Mouse (Mus musculus): ENCODE data around the gene Siah1b. TPM values are rescaled to one million over a fixed set of nuclear protein-coding genes. Genes with fewer than 3 reads are reported as not detected.

Siah1b gene
- polyA plus RNA-seq (2012; ENCODE audit: insufficient read depth, low replicate concordance), result 7.4 and 10.4 TPM in 2 replicates

DNA sequence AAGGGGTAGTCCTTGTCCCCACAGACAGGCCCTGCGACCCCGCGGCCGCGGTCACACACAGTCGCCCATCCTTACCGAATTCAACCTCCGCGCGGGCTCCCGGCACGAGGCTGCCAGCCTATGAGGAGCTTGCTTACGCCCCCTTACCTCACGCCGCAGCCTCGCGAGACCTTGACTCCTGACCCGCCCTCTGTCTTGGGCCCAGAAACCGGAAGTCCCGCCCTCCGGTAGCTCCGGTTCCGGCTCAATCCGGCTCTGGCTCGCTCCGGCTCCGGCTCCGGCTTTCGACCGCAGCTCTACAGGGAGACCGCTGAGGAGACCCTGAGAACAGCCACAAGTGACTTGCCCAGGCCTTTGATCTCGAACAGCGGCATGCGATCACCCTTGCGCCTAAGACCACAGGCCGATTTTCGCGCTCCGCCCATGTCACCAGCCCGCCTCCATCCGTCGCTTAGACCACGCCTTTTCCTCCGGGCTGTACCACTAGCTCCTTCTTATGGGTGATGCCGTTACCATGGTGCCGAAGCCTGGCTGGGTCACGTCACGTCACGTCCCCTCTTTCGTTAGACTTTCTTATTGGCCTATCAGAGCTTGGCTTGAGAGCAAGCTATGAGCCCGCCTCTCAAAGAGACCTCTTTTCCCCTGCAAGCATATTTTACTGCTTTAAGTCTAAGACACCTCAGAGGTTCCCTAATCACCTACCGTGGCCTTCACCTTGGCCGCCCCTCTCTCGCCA lies at the start of gene Siah1b:
Gene Siah1b (minus strand): TSS at position 454 of the 736 bp plus-strand sequence.
- Histone ChIP-seq H3K4me1 (peaks cover 25% of the 10 kb centered on the region), H3K4me3 (replicated peaks) (peak within 1 kb of the TSS; percentile 95), H3K9me3 (peaks cover 3% of the 10 kb centered on the region; the same call in 1 of the 2 replicates), H3K36me3 (replicated peaks; ENCODE audit: low read length) (peaks cover 25% of the 10 kb centered on the region), H3K27me3 (replicated peaks) (peaks cover 3% of the 10 kb centered on the region)
- TF ChIP-seq FLI1 (IDR thresholded peaks at IDR 0.05; ENCODE audit: low read length), result peak; percentile 34; the same call in 1 of the 2 replicates
- no peak for TF ChIP-seq GATA1 (IDR thresholded peaks at IDR 0.05; ENCODE audit: borderline replicate concordance, low read length)

DNA sequence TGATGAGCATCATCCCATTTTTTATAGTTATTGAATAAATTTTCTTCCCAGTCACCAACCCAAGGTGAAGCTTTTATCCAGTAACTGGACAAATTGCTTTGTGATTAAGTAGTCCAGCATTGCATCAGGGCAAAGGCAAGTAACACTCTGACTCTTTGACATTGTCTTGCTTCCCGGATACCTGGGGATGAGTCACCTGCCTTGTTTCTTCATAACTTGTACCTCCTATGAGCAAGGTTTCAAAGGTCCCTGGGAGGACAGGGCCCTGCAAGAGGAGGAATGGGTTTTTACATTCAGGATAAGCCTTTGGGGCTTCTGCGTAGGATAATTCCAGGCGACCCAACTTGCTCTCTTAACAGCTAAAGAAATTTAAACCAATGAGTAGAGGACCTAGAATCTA lies 47.6 kb upstream of the Siah1b start:
- no peak for TF ChIP-seq FLI1 (IDR thresholded peaks at IDR 0.05; ENCODE audit: low read length)
- no peak for TF ChIP-seq GATA1 (IDR thresholded peaks at IDR 0.05; ENCODE audit: borderline replicate concordance, low read length)
- Histone ChIP-seq H3K4me1 (0 out of 2 replicates have a peak, but pooled peaks cover 3% of the 10 kb centered on the region), H3K4me3 (replicated peaks) (no peak overlapping the region), H3K27me3 (replicated peaks) (peaks cover 7% of the 10 kb centered on the region), H3K9me3 (0 out of 2 replicates have a peak, but pooled peaks cover 3% of the 10 kb centered on the region), H3K36me3 (replicated peaks; ENCODE audit: low read length) (no peaks in the 10 kb centered on the region)

GRCm38 (mm10) chrX:164113744-164114143 lies 37.5 kb upstream of the Siah1b start:
- H3K36me3 ChIP-seq (replicated peaks; ENCODE audit: low read length), result no peaks in the 10 kb centered on the region
- H3K4me3 ChIP-seq (replicated peaks), result no peak overlapping the region
- H3K27me3 ChIP-seq (replicated peaks), result no peaks in the 10 kb centered on the region
- no peak for TF ChIP-seq GATA1 (IDR thresholded peaks at IDR 0.05; ENCODE audit: borderline replicate concordance, low read length)
- no peak for TF ChIP-seq FLI1 (IDR thresholded peaks at IDR 0.05; ENCODE audit: low read length)
- no peaks in the 10 kb centered on the region for H3K4me1 ChIP-seq
- H3K9me3 ChIP-seq, result no peaks in the 10 kb centered on the region

- H3K9me3 ChIP-seq, result no peaks in the 10 kb centered on the region
- no peak for TF ChIP-seq GATA1 (IDR thresholded peaks at IDR 0.05; ENCODE audit: borderline replicate concordance, low read length)
- TF ChIP-seq FLI1 (IDR thresholded peaks at IDR 0.05; ENCODE audit: low read length), result no peak
- H3K36me3 ChIP-seq (replicated peaks; ENCODE audit: low read length), result peaks cover 4% of the 10 kb centered on the region
- no peak overlapping the region for H3K4me3 ChIP-seq (replicated peaks)
- H3K4me1 ChIP-seq, result no peaks in the 10 kb centered on the region
- H3K27me3 ChIP-seq (replicated peaks), result no peaks in the 10 kb centered on the region
Measured at GRCm38 (mm10) chrX:164111146-164111545, 34.9 kb upstream of the Siah1b start.

DNA sequence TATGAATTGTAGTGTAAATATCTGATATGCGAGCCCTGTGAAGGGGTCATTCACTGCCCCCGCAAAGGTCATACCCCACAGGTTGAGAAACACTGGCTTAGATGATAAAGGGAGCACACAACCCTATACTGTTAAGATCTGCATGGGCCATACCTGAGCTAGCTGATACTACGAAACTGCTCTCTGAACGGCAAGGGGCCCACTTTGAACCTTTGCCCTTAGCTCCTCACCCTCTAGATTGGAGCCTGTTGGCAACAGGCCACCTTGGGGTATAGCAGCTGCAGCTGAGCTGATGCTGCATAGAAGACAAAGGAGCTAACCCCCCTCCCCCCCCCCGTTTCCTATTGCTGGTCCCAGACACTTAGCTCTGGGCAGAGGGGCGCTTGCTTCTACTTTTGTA lies 26.4 kb upstream of the Siah1b start:
- Histone ChIP-seq H3K36me3 (replicated peaks; ENCODE audit: low read length) (peaks cover 6% of the 10 kb centered on the region), H3K27me3 (replicated peaks) (peaks cover 2% of the 10 kb centered on the region), H3K4me3 (replicated peaks) (no peak overlapping the region), H3K9me3 (no peaks in the 10 kb centered on the region), H3K4me1 (peaks cover 14% of the 10 kb centered on the region)
- TF ChIP-seq GATA1 (IDR thresholded peaks at IDR 0.05; ENCODE audit: borderline replicate concordance, low read length) (no peak), FLI1 (IDR thresholded peaks at IDR 0.05; ENCODE audit: low read length) (no peak)

GRCm38 (mm10) chrX:164102198-164102597 lies 25.9 kb upstream of the Siah1b start:
- Histone ChIP-seq H3K27me3 (replicated peaks) (peaks cover 2% of the 10 kb centered on the region), H3K9me3 (no peaks in the 10 kb centered on the region), H3K4me3 (replicated peaks) (no peak overlapping the region), H3K4me1 (peaks cover 18% of the 10 kb centered on the region), H3K36me3 (replicated peaks; ENCODE audit: low read length) (peaks cover 3% of the 10 kb centered on the region)
- TF ChIP-seq GATA1 (IDR thresholded peaks at IDR 0.05; ENCODE audit: borderline replicate concordance, low read length), result no peak

- no peak overlapping the region for H3K4me3 ChIP-seq (replicated peaks)
- no peaks in the 10 kb centered on the region for H3K9me3 ChIP-seq
- TF ChIP-seq GATA1 (IDR thresholded peaks at IDR 0.05; ENCODE audit: borderline replicate concordance, low read length) (no peak), FLI1 (IDR thresholded peaks at IDR 0.05; ENCODE audit: low read length) (no peak)
- H3K27me3 ChIP-seq (replicated peaks), result peaks cover 2% of the 10 kb centered on the region
- peaks cover 3% of the 10 kb centered on the region for H3K36me3 ChIP-seq (replicated peaks; ENCODE audit: low read length)
- H3K4me1 ChIP-seq, result peaks cover 20% of the 10 kb centered on the region
Measured at GRCm38 (mm10) chrX:164101483-164101882, 25.2 kb upstream of the Siah1b start.

DNA sequence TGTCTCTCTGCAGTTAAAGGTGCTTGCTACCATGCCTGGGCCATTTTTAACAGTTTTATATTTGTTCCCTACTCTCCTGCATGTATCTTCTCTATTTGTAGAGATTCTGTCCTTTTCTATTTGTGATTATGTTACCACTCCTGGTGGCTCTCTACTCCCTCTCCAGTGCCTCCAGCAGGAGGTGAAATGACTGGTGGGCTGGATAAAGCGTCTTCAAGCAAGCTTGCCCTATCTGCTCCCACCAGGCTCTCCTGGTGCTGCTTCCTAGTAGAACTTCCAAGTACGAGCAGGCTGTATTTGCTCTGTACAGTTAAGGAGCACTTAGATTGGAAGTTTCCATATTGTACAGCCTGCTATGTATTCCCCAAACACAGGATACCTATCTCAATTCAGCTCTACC lies 19.5 kb upstream of the Siah1b start:
- TF ChIP-seq FLI1 (IDR thresholded peaks at IDR 0.05; ENCODE audit: low read length) (no peak), GATA1 (IDR thresholded peaks at IDR 0.05; ENCODE audit: borderline replicate concordance, low read length) (no peak)
- Histone ChIP-seq H3K27me3 (replicated peaks) (peaks cover 3% of the 10 kb centered on the region), H3K9me3 (no peaks in the 10 kb centered on the region)

DNA sequence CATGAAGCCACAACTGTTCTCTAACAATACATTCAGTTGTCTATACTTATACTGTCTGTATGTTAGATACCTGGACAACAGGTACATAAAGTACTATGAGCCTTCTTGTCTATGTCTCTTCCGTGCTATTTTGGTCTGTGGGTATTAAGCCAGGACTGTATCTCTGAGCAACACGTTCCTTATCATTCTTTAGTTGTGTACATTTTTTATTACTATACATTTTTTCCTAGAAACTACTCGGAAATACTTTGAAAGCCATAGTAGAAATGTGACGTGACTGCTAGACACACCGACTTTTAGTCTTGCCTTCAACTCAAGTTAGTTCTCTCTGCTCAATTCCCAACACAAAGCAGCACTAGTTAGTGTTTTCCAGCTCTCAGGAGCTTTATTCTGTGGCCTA lies 17.1 kb upstream of the Siah1b start:
- H3K9me3 ChIP-seq, result no peaks in the 10 kb centered on the region
- H3K4me1 ChIP-seq, result peaks cover 70% of the 10 kb centered on the region
- peaks cover 3% of the 10 kb centered on the region for H3K27me3 ChIP-seq (replicated peaks)
- peak overlapping the region; percentile 29 for H3K4me3 ChIP-seq (replicated peaks)
- no peaks in the 10 kb centered on the region for H3K36me3 ChIP-seq (replicated peaks; ENCODE audit: low read length)
- TF ChIP-seq GATA1 (IDR thresholded peaks at IDR 0.05; ENCODE audit: borderline replicate concordance, low read length) (no peak), FLI1 (IDR thresholded peaks at IDR 0.05; ENCODE audit: low read length) (no peak)

More for the DNA sequence above, 19.5 kb upstream of the Siah1b start:
- Histone ChIP-seq H3K36me3 (replicated peaks; ENCODE audit: low read length) (no peaks in the 10 kb centered on the region), H3K4me1 (peaks cover 51% of the 10 kb centered on the region), H3K4me3 (replicated peaks) (peak overlapping the region; percentile 53)

Data from megakaryocyte, embryonic 14.5 days (primary cell).